ENCODE assay signal across 19 mouse cellular contexts in the genomic region with DNA sequence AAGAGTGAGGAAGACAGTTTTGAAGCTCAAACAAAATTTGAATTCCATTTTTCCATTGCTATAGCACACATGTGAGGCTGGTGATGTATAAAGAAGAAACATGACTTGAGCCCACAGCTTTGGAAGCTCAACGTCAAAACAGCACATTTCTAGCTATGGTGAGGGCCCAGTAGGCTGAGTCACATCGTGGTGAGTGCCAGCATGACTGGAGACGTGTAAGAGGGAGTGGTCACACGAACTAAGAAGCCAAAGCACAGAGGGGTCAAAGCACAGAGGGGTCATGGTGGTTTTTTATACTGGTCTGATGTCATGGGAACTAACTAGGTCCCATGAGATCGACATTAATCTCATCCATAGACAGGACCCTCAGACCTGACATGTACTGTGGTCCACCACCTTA. TPM values are rescaled to one million over a fixed set of nuclear protein-coding genes. Genes with fewer than 3 reads are reported as not detected.
"Had no signal": no experiment of that assay in that cellular context is flagged by ENCODE, and none has a peak within 500 bp of the region (broad histone marks: within the 10 kb centered on the region; RNA-seq: fewer than 3 reads in every experiment).

No protein-coding gene starts in this region.

- H3K27ac ChIP-seq: midbrain, embryonic 10.5 days; midbrain, embryonic 12.5 days; neural tube, embryonic 13.5 days; neural tube, embryonic 15.5 days had no signal

- DNase-seq: lung, adult 18-20 months; lung, embryonic 14.5 days; lung, postnatal 10 days; lung, postnatal 4 days; midbrain, embryonic 14.5 days; retina, postnatal 1 day; right cerebral cortex, adult 18-20 months; right cerebral cortex, postnatal 25 days; right cerebral cortex, postnatal 4 days; spleen, adult 18-20 months; thymus, adult 18-20 months; thymus, postnatal 14 days; thymus, postnatal 36 days had no signal

- H3K4me3 ChIP-seq: midbrain, embryonic 10.5 days; midbrain, embryonic 12.5 days; myocyte; neural tube, embryonic 13.5 days; neural tube, embryonic 15.5 days had no signal

RNA-seq across cellular contexts. Expression of a gene that starts 10.7 kb away (rescaled TPM):
- total RNA-seq: megakaryocyte-erythroid progenitor cell, adult 5-6 weeks had no signal
